Mouse (Mus musculus): ENCODE data around the gene Brca1.
"Not testable (repeated sequence)": the region's sequence is repeated elsewhere in the genome, so short reads cannot be mapped to it uniquely, and the experiment has no call there.

Gene Brca1

DNA sequence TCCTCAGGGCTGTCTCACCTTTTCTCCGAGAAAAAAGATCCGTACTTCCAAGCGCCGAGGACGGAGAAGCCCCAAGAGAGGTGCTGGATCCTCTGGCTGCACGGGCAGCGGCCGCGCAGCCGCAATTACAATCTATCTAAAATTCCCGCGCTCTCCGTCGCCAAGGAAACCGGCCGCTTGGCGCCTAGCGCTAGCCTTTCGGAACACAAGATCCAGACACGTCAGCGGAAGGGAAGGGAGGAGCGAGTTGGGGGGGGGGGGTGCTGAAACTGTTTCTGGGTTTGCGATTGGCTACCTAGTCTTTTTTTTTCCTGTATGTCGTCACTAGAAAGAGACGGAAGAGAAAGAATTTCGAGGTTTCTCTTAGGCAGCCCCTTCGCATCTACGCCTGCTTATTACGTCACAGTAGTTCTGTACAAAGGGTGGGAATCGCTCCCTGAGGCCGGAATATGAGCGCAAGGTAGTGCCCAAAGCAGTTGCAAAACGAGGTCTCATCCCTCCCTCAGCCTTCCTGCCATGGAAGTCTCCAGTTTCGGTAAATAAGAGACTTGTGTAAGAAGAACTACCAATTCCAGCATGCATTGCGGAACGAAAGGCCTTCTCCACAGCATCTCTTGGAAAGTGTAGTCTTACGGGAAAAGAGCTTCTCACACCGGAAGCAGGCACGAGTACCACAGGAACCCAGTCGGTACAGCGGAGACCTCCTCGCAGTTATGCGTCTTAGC is at the start of gene Brca1, which contains the start of gene Nbr1:
TSS of gene Brca1 (minus strand) at position 205 of the 725 bp plus-strand sequence.
TSS of gene Nbr1 (plus strand) at position 399 of the 725 bp plus-strand sequence.
- peak; percentile 99 for DNase-seq (ENCODE audit: low read depth, low spot score)

DNA sequence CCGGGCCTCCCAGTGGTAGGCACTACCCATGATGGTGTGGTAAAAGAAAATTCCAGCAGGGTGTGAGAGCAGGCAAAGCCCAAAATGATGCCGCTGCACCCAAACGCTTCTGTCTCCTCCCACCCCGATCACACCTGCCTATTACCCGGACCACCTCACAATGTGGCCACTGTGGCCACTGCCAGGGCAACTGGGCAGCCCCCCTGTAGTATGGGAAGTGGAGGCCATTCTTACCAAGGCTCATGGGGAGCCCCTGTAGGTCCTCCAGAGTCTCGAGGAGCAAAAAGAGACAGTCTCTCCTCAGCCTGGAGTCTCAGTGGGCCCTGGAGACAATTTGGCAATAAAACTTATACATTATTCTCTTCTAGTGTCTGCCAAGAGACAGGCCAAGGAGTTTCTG is 47.4 kb upstream of the Brca1 start, which contains the start of gene Gm11634:
TSS of gene Gm11634 (minus strand) at position 101 of the 400 bp plus-strand sequence.
- no peak for DNase-seq (ENCODE audit: low read depth, low spot score)

DNA sequence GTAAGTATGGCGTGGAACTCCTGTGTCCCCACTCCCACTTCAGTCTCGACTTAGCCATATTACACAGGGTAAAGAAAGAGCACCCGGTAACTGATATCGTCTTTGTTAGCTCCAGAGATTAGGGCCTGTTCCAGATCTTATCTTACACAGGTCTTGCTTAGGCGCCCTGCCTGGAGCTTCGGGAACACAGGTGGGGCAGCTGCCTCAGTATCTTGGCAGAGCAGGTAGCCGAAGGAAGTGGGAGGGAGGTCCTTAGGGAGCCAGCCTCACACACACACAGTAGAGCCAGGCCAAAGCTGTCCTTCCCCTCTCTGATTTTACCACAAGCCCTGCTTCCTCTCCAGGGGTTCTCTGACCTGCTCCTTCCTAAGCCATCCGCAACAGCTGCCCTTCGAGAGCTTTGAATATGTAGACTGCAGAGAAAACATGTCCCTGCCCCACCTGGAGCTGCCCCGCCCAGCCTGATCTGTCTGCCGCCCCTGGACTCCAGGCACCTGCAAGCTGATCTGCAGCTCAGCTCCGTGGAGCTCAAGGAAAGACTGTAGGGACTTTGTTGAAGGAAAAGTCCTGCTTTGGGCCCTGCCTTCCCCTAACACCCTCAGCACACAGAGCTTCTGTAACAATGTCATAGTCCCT is 38.4 kb upstream of the Brca1 start:
- DNase-seq (ENCODE audit: low read depth, low spot score) = peak; percentile 84

DNA sequence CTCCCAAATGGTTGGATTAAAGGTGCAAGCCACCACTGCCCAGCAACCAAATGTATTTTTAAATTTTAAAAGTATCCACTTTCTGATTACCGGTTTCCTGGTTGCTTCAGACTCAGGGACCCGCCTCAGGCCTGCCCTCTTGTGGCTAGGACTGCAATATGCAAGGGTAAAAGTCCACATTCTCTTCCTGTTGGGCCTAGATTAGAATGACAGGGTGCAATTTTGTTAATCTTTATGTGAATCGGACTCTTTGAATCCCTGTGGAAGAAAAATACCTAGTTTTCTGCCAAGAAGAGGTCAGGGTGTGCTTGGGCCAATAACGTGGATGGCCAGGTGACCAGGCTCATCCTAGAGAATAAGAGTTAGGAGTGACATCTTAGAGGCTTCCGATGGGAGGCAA is 37.7 kb upstream of the Brca1 start:
- peak; percentile 82 for DNase-seq (ENCODE audit: low read depth, low spot score)

DNA sequence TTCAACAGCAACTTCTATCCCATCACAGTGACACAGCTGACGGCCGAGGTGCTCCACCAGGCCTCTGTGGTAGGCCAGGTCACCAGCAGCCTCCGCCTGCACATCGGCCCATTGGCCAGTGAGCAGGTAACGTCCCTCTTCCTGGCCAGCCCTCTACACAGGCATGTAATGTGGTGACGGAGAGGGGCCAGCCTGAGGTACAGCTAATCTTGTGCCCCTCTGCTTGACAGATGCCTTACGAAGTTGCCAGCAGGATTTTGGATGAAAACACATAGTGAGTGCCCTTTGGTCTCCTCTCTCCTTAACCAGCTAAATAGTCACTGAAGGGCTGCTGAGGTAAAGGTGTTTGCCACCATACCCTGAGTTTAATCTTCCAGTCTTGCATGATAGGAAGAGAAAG is 37.1 kb upstream of the Brca1 start:
- DNase-seq (ENCODE audit: low read depth, low spot score) = no peak

DNA sequence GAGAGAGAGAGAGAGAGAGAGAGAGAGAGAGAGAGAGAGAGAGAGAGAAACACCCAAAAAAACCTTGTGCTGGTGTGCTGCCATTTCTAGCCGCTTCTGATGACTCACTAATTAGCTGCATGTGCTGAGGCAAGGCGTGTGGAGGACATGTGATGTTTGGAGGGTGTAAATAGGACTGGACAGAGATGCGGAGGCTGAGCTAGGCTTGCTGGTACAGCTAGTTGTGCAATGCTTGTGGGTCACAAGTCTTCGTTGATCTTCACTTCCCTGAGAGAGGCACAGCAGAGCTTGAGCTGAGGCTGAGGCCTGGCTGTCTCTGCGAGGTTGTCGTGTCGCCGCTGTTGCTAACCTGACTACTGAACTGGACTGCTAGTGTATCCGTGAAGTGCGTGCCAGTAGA is 35.9 kb upstream of the Brca1 start:
- DNase-seq (ENCODE audit: low read depth, low spot score) = no peak

DNA sequence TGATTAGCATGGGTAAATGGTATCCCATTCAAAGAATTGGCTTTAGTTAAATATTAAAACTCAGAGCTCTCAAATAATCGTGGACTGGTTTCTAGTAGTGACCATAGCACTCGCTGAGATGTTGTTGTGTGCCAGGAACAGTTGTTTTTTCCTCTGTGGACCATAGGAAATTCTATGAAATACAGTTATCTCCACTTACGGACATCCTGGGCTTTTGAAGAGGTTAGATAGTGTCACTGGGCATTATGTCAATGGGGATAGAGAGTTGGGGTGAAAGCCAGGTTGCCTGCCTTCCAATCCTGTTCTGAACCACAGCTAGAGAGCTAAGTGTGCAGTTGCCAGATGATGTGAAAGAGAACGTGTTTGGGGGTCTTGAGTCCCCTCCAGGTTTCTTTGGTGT is 34.0 kb upstream of the Brca1 start:
- no peak for DNase-seq (ENCODE audit: low read depth, low spot score)

DNA sequence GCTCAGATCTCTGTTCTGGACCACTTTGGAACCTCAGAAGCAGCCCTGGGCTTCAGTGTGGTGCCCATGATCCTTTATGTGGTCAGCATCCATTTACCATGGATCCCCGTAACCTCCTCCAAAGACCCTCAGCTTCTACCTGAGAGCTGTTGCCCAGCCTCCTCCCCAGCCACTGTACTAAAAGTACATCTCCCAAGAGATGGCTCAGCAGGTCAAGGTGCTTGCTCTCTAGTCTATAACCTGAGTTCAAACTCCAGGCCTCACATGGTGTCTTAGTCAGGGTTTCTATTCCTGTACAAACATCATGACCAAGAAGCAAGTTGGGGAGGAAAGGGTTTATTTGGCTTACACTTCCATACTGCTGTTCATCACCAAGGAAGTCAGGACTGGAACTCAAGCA is 33.3 kb upstream of the Brca1 start:
- DNase-seq (ENCODE audit: low read depth, low spot score) = not testable (repeated sequence)

DNA sequence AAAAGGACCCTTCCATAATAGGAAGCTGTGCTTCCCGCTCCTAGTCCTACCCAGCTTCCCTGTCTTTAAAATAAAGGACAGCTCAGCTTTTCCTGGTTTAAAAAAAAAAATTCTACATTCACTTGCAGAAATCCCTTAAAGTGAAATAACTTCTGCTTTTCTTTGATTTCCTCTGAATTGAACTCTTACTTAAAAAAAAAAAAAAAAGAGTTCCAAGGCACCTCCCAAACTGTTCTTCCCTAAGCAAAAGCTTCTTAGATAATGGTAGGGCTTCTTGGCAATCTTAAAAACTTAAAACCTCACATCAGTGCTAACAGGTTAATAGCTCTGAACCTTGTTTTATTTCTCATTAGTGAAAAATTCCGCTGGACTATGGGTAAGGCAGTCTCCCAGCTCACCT is 31.4 kb upstream of the Brca1 start:
- no peak for DNase-seq (ENCODE audit: low read depth, low spot score)

DNA sequence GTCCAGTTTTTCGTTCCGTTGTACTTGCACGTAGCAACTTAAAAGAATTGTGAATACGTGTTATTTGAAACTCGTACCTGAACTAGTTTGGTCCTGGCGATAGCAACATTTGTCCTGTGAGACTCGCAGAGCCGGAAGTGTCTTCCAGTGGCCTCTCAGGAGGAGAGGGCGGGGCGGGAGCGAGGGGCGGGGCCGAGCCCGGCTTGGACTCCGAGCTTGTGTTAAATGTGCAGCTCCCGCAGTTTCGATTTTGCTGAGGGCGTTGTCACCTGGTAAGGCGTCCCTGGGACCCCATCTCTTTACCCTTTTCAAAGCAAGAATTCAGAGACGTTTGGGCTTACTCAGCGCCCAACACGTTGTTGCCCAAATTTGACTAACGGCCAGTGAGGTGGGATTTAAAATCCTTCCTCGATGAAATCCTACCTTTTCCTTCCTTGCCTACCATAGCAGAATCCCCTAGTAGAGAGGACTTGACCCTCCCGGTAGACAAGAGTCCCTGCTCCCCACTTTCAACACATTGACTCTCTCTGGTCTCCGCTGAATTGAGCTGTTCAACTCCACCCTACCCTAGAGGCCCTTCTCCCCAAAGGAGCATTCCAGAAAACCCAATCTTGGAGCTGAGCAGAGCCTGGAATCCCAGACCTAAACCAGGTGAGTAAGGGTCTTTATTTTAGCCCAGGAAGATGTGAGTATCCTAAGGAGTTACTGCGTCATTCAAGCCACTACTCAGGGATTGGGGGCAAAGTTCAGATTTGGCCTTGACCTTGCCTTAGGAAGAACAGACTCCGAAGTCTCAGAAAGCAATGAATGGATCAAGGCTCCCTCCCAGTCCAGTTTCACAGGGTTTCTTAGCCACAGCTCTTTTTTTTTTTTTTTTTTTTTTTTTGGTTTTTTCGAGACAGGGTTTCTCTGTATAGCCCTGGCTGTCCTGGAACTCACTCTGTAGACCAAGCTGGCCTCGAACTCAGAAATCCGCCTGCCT is 30.6 kb upstream of the Brca1 start, which contains the start of gene Tmem106a:
TSS of gene Tmem106a (plus strand) at position 189 of the 982 bp plus-strand sequence.
- peak; percentile 95 for DNase-seq (ENCODE audit: low read depth, low spot score)

DNA sequence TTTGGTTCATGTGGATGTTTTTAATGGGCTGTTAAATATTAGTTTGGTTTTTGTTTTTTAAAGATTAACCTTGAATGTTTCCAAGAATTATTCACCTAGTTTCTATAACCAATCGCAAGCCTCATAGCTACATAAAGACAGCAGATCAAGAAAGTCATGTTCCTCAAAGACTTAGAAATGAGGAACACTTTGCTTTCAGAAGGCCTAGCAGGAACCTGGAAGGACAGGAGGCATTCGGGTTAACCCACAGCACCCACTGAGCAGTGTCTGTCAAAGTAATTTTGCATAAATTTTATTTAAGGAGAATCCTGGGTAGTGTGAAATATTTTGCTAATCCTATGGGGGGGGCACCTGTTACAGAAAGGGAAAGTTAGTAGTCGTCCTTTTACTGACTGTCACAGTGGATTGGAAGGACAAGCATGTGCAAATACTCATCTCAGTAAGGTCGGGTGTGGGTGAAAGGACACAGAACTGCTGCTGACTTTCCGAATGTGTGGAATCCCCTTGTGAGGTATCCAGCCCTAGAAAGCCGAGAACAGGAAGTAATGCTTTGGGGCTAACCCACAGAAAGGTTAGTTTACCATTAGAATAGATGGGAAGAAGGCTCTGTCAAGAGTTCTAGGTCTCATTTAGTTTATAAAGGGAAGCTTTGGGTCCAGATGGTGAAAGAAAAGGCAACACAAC is 29.5 kb upstream of the Brca1 start:
- peak; percentile 53 for DNase-seq (ENCODE audit: low read depth, low spot score)

DNA sequence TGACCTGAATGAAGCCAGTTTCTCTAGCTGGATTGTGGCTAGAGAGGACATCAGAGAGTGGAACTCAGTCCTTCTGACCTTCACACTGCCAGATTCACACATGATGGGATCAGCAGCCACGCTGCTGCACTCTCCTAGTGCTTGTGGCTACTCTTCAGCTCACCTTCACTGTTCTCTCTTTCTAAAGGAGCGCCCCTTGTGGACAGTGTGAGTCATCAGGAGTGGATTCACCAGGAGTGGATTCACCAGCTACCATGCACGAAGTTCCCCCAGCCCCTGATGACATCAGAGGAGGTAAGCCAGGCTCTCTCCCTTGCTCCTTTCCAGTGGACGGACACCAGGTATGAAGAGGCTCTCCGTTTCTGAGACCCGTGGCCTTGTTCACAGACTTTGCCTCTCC is 24.4 kb upstream of the Brca1 start:
- peak; percentile 82 for DNase-seq (ENCODE audit: low read depth, low spot score)

DNA sequence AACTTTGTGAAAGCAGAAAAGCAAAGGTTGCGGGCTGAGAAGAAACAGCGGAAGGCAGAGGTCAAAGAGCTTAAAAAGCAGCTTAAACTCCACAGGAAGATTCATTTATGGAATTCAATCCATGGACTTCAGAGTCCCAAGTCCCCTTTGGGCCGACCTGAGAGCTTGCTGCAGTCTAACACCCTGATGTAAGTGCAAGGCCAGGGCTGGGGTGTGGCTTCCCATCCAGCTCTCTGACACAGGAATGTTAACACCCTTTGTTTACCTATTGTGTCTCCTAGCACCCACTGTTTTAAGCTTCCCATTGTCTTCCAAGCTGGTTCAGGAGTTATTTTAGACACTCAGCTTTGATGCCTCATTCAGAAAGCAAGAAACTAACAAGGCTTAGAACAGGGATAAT is 16.7 kb upstream of the Brca1 start:
- peak; percentile 89 for DNase-seq (ENCODE audit: low read depth, low spot score)

DNA sequence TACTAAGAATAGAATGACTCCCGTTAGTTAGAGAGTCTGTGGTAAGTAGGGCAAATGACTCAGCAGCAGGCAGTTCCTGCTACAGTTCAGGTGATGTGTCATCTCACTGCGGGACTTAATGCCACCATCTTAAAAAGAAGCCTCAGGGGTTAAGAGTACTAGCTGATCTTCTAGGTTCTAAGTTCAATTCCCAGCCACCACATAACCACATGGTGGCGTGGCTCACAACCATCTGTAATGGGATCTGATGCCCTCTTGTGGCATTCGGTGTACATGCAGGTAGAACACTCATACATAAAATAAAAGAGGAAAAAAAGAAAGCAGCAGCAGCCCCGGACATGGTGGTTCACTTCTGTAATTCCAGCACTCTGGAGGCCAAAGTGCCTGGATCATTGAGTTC is 10.6 kb upstream of the Brca1 start:
- peak; percentile 91 for DNase-seq (ENCODE audit: low read depth, low spot score)

DNA sequence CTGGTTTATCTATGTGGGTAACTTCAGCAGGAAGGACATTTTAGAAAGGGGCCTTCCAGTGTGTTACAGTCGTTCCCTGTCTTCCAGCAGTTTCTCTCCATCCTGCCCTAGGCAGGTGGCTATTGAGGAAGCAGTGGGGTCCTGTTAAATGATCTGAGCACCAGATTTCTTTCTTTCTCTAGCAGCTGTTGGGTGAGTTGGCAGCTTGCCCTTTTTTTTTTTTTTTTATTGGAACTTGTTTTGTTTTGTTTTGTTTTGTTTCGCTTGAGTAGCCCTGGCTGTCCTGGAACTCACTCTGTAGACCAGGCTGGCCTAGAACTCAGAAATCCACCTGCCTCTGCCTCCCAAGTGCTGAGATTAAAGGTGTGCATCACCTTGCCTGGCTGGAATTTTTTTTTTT is 5.2 kb upstream of the Brca1 start:
- DNase-seq (ENCODE audit: low read depth, low spot score) = no peak

DNA sequence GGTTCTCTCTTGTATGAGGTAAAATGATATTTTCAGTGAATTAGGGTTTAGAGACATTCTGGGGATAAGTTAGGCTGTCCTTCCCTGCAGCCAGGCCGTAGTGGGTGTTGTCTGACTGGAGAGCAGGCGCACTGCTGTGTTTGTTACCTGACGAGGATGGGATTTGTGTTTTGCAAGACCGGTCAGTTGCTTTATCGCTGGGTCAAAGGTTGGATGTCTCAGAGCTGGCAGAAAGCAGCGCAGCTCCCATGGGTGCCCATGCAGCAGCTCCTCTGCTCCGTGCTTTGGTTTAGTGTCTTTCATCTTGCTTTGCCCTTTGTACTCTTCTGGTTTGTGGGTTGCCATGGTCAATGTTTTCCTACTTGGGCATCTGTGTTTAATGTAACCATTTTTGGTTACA is 4.8 kb upstream of the Brca1 start:
- no peak for DNase-seq (ENCODE audit: low read depth, low spot score)

DNA sequence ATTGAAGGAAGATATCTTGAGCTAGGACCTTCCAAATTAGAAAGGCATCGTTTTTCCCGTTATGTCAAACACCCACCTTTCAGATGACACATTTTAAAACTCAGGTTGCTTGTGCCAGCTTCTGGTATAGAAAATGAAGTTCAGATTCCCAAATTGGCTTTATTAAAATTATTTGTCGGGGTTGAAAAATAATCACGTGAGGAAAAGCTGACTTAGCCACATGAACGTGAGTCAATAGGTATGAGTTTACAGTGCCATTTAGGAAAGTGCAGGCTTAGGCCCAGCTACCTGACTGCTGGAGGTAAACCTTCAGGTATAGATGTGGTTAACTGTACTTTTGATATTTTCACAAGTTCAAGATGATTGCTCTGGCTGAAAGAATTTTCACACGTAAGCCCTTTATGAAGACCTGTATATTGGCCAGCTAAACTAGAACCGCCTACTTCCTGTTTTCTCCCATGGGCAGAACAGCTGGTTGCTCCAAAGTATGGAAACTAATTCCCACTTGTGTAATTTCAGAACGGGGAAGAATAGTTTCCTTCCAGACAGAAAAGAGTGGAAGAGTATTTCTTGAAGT is 1.7 kb upstream of the Brca1 start:
- DNase-seq (ENCODE audit: low read depth, low spot score) = no peak

DNA sequence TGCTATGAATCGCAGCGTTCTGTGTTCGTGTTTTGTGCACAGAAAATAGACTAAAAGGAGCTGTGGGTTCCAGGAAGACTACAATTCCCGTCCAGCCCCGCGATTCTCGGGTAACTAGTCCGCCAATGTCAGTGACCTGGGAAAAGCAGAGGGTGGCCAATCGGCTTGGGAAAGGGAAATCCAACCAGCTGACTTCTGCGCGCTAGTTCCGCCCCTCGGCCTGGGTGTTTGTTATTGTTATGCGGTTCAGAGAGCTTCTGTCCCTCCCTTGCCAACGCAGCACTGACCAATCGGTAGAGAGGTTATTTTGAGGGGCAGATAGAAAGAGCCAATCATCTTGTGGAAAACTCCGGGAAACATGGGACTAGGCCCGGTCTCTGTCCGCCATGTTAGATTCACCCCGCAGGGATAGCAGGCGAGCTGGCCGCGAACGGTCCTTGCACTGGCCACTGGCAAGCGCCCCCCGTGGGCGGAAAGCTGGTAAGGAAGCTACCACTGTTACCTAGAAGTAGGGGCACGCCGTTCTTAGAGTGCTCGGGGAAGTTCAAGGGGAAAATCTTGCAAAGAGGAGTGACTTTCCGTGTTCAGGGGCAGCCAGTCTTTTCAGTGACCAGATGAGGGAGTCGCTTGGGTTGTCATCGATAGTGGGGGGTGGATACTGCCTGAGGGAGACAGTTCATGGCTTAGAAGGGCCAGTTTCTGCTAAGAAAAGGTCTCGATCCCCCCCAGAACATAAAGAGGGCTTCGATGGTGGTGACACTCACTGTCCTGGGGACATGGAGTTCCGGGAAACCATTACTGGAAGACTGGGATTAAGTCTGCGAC is 933 bp upstream of the Brca1 start:
- peak; percentile 100 for DNase-seq (ENCODE audit: low read depth, low spot score)

DNA sequence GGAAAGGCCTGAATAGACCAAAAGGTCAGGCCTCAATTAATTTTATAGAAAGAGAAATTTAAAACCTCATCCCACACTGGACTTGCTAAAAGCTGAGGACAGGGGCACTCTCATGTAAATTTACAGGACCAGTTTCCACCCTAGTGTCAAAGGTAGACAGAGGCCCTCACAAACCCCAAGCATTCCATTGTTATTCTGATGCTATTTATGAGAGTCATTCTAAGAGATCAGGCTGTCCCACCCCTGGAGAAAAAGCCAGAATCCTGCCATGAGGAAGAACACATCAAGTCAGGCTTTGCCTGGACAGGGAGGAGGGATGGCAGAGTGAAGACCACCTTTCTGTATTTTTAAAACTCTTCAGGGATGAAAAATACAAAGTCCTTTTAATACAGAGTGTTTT is 3.2 kb downstream of the Brca1 start:
- peak; percentile 73 for DNase-seq (ENCODE audit: low read depth, low spot score)

DNA sequence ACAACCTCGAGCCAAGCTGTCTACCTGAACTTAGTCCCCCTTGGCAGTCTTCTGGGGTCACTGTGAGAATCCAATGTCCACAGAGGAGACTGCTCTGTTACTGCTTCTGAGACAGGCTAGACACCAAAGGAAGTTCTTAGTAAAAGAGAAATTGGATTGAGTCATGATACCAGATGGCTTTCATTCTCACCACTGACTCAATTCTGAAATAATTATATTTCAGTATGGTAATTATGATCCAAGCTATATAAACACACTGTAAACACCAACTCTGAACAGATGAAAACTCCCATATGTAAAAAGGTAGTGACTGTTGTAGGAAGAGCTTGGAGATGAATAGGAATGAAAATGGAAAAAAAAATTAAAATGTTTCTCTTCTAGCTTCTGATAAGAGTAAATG is 7.6 kb downstream of the Brca1 start:
- DNase-seq (ENCODE audit: low read depth, low spot score) = no peak
